Mouse (Mus musculus): ENCODE results near the gene Timm9. TPM values are rescaled to one million over a fixed set of nuclear protein-coding genes. Genes with fewer than 3 reads are reported as not detected.

Timm9 gene
- polyA plus RNA-seq, 1 experiment: 69.3 TPM

DNA sequence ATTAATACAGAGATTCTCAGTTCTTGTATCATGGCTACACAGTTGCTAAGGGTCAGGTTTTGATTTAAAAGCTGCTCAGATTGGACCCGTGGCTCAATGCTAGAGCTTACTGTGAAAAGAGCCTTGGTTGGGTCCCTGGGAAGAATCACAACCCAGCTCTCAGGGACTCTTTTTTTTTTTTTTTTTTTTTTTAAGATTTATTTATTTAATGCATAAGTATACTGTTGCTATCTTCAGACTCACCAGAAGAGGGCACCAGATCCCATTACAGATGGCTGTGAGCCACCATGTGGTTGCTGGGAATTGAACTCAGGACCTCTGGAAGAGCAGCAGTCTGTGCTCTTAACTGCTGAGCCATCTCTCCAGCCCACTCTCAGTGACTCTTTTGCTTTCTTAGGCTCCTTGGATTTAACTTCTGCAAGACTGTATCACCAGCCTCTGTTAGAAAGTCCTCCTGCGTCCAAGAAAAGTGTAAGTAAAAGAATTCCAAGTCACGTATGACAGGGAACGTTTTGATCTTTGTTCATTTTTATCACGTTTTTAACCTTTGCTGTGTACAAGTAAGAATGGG lies 2.9 kb upstream of the Timm9 start:
- Histone ChIP-seq H3K27me3 (ENCODE audit: control insufficient read depth, insufficient read depth, low read length, poor library complexity, severe bottlenecking) (no peaks in the 10 kb centered on the region), H3K4me1 (ENCODE audit: control insufficient read depth, insufficient read depth, low read length) (no peaks in the 10 kb centered on the region), H3K9ac (ENCODE audit: low read depth, poor library complexity, severe bottlenecking) (peak overlapping the region; percentile 81; the same call in 1 of the 2 replicates), H3K4me3 (ENCODE audit: low read depth, low read length) (no peak overlapping the region), H3K9me3 (replicated peaks; ENCODE audit: control insufficient read depth, insufficient read depth, low read length, poor library complexity, severe bottlenecking) (no peaks in the 10 kb centered on the region), H3K36me3 (ENCODE audit: control insufficient read depth, insufficient read depth, low read length, poor library complexity, severe bottlenecking) (peaks cover 27% of the 10 kb centered on the region), H3K27ac (ENCODE audit: insufficient read depth, low read length) (no peak overlapping the region)
- TF ChIP-seq EP300 (IDR thresholded peaks at IDR 0.05; ENCODE audit: insufficient read depth, low read depth, low read length): no peak
- TF ChIP-seq CTCF (IDR thresholded peaks at IDR 0.05; ENCODE audit: low read depth, low read length): no peak
- TF ChIP-seq POLR2A (IDR thresholded peaks at IDR 0.05; ENCODE audit: insufficient read depth, low read length): no peak

DNA sequence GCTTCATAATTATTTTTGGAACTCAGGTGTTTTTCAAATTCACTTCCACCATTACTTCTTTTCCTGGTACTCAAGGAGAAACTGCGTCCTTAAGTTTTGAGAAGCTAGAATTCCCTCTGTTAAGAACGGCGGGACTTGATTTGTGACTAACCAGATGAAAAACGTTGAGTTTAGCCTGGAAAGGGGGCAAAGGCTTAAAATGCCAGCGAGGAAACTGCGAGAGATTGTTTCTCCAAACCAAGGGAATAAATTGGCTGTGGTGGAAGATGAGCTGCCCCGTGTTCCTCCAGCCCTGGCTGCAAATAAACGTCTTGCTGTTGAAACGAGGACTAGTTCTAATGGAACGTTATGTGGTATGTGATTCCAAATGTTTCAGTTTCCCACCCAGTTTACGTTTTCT lies 1.2 kb upstream of the Timm9 start:
- peak overlapping the region; percentile 85 for H3K4me3 ChIP-seq (ENCODE audit: low read depth, low read length)
- H3K27ac ChIP-seq (ENCODE audit: insufficient read depth, low read length): 0 out of 2 replicates have a peak overlapping the region, but pooled peaks have one; percentile 26
- no peaks in the 10 kb centered on the region for H3K9me3 ChIP-seq (replicated peaks; ENCODE audit: control insufficient read depth, insufficient read depth, low read length, poor library complexity, severe bottlenecking)
- TF ChIP-seq EP300 (IDR thresholded peaks at IDR 0.05; ENCODE audit: insufficient read depth, low read depth, low read length) (no peak), CTCF (IDR thresholded peaks at IDR 0.05; ENCODE audit: low read depth, low read length) (no peak), POLR2A (IDR thresholded peaks at IDR 0.05; ENCODE audit: insufficient read depth, low read length) (no peak)
- H3K9ac ChIP-seq (ENCODE audit: low read depth, poor library complexity, severe bottlenecking): peak overlapping the region; percentile 81
- H3K27me3 ChIP-seq (ENCODE audit: control insufficient read depth, insufficient read depth, low read length, poor library complexity, severe bottlenecking): no peaks in the 10 kb centered on the region
- H3K4me1 ChIP-seq (ENCODE audit: control insufficient read depth, insufficient read depth, low read length): no peaks in the 10 kb centered on the region
- H3K36me3 ChIP-seq (ENCODE audit: control insufficient read depth, insufficient read depth, low read length, poor library complexity, severe bottlenecking): peaks cover 24% of the 10 kb centered on the region

DNA sequence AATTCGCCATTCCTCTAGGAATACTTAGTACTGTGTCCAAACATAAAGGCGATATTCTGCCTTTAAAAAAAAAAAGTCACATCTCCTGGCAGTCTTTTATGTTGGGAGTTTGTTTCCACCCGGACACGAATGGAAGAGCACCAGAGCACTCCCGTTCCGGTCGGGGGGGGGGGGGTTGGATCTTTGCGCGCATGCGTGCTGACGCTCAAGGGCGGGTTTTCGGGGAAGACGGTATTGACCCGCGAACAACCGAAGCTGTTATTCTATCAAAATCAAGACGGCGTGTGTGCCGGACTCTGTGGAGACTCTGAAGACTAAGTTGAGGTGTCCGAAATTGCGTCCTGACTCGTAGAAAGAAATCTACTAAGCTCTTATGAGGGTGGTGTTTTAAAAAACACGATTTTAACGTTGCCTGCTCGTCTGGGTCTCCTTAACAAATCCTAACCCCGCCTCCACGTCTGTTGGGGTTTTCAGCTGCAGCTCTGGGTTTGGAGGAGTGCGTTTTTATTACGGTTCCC lies 549 bp upstream of the Timm9 start:
- H3K27ac ChIP-seq (ENCODE audit: insufficient read depth, low read length): peak overlapping the region; percentile 77

DNA sequence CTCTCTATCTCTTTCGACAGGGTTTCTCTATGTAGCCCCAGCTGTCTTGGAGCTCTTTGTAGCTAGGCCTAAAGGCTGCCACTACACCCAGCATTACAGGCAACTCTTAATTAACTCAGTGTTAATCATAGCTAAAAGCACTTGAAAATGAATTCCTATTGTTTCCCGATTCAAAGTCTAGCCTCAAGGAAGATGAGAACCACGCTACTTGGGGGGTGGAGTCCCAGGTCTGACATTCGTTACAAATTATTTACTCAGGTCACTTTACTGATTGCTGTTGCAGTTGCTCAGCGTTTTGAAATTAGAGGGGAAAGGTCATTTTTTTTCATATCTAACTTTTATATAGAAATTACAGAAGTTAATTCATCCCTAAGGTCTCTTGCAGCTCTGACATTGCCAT lies 903 bp downstream of the Timm9 start:
- Histone ChIP-seq H3K27me3 (ENCODE audit: control insufficient read depth, insufficient read depth, low read length, poor library complexity, severe bottlenecking) (no peaks in the 10 kb centered on the region), H3K9ac (ENCODE audit: low read depth, poor library complexity, severe bottlenecking) (peak overlapping the region; percentile 81), H3K9me3 (replicated peaks; ENCODE audit: control insufficient read depth, insufficient read depth, low read length, poor library complexity, severe bottlenecking) (no peaks in the 10 kb centered on the region), H3K27ac (ENCODE audit: insufficient read depth, low read length) (no peak overlapping the region), H3K36me3 (ENCODE audit: control insufficient read depth, insufficient read depth, low read length, poor library complexity, severe bottlenecking) (peaks cover 22% of the 10 kb centered on the region), H3K4me3 (ENCODE audit: low read depth, low read length) (no peak overlapping the region), H3K4me1 (ENCODE audit: control insufficient read depth, insufficient read depth, low read length) (no peaks in the 10 kb centered on the region)
- TF ChIP-seq POLR2A (IDR thresholded peaks at IDR 0.05; ENCODE audit: insufficient read depth, low read length): no peak

More for the DNA sequence above, 549 bp upstream of the Timm9 start:
- no peaks in the 10 kb centered on the region for H3K4me1 ChIP-seq (ENCODE audit: control insufficient read depth, insufficient read depth, low read length)
- peak overlapping the region; percentile 81 for H3K9ac ChIP-seq (ENCODE audit: low read depth, poor library complexity, severe bottlenecking)
- peak; percentile 84 for TF ChIP-seq POLR2A (IDR thresholded peaks at IDR 0.05; ENCODE audit: insufficient read depth, low read length)
- no peak for TF ChIP-seq EP300 (IDR thresholded peaks at IDR 0.05; ENCODE audit: insufficient read depth, low read depth, low read length)
- H3K9me3 ChIP-seq (replicated peaks; ENCODE audit: control insufficient read depth, insufficient read depth, low read length, poor library complexity, severe bottlenecking): no peaks in the 10 kb centered on the region
- peak overlapping the region; percentile 99 for H3K4me3 ChIP-seq (ENCODE audit: low read depth, low read length)
- no peaks in the 10 kb centered on the region for H3K27me3 ChIP-seq (ENCODE audit: control insufficient read depth, insufficient read depth, low read length, poor library complexity, severe bottlenecking)
- H3K36me3 ChIP-seq (ENCODE audit: control insufficient read depth, insufficient read depth, low read length, poor library complexity, severe bottlenecking): peaks cover 23% of the 10 kb centered on the region

DNA sequence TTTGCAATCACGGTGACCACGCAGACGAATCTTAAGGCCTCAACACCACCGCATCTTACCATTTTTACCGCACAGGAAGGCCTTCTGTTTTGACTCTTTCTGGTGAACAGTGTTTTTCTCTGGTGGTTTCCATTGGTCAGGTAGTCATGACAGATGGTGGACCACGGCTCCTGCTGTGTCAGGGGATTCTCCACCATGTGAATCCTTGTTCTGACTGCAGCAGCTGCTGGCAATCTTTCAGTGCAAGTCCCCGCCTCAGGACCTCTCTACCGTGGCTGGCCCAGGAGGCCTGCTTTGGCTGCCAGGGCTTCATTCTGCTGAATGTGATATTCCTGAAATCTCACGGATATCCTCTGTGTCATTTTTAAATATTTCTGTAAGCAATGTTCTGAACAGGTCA lies 13.2 kb downstream of the Timm9 start:
- no peak for TF ChIP-seq POLR2A (IDR thresholded peaks at IDR 0.05; ENCODE audit: insufficient read depth, low read length)
- no peak for TF ChIP-seq CTCF (IDR thresholded peaks at IDR 0.05; ENCODE audit: low read depth, low read length)
- no peak for TF ChIP-seq EP300 (IDR thresholded peaks at IDR 0.05; ENCODE audit: insufficient read depth, low read depth, low read length)
- Histone ChIP-seq H3K4me1 (ENCODE audit: control insufficient read depth, insufficient read depth, low read length) (no peaks in the 10 kb centered on the region), H3K9ac (ENCODE audit: low read depth, poor library complexity, severe bottlenecking) (no peak overlapping the region), H3K36me3 (ENCODE audit: control insufficient read depth, insufficient read depth, low read length, poor library complexity, severe bottlenecking) (peaks cover 16% of the 10 kb centered on the region), H3K27ac (ENCODE audit: insufficient read depth, low read length) (no peak overlapping the region), H3K9me3 (replicated peaks; ENCODE audit: control insufficient read depth, insufficient read depth, low read length, poor library complexity, severe bottlenecking) (no peaks in the 10 kb centered on the region), H3K27me3 (ENCODE audit: control insufficient read depth, insufficient read depth, low read length, poor library complexity, severe bottlenecking) (no peaks in the 10 kb centered on the region), H3K4me3 (ENCODE audit: low read depth, low read length) (no peak overlapping the region)

DNA sequence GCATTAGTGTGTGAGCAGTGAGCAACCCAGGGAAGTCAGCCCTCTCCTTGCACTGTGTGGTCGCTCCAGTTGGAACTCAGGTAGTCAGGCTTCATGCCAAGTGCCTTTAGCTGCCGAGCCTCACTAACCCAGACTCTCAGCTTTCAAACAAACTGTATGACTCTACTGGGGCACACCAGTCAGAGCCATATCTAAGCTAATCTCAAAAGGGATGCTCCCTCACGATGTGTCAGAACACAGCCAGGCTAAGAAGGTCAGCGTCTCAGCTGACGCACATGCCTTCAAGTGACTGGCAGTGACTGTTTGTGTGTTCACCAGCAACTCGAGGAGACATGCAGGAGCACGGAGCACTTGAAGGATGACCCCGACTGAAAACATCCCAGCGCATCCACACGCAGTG lies 13.8 kb downstream of the Timm9 start:
- Histone ChIP-seq H3K4me3 (ENCODE audit: low read depth, low read length) (no peak overlapping the region), H3K4me1 (ENCODE audit: control insufficient read depth, insufficient read depth, low read length) (no peaks in the 10 kb centered on the region), H3K36me3 (ENCODE audit: control insufficient read depth, insufficient read depth, low read length, poor library complexity, severe bottlenecking) (peaks cover 16% of the 10 kb centered on the region), H3K9ac (ENCODE audit: low read depth, poor library complexity, severe bottlenecking) (no peak overlapping the region), H3K27me3 (ENCODE audit: control insufficient read depth, insufficient read depth, low read length, poor library complexity, severe bottlenecking) (no peaks in the 10 kb centered on the region), H3K9me3 (replicated peaks; ENCODE audit: control insufficient read depth, insufficient read depth, low read length, poor library complexity, severe bottlenecking) (no peaks in the 10 kb centered on the region), H3K27ac (ENCODE audit: insufficient read depth, low read length) (no peak overlapping the region)
- TF ChIP-seq POLR2A (IDR thresholded peaks at IDR 0.05; ENCODE audit: insufficient read depth, low read length) (no peak), EP300 (IDR thresholded peaks at IDR 0.05; ENCODE audit: insufficient read depth, low read depth, low read length) (no peak), CTCF (IDR thresholded peaks at IDR 0.05; ENCODE audit: low read depth, low read length) (no peak)

All from ES-Bruce4 (cell line).